Mouse (Mus musculus) heart, adult 9 months (tissue): ENCODE measurements around the gene Mllt10.

Source experiments
- DNase-seq, 2 experiments: peaks; one replicate each; pipeline ENCODE4 v3.0.0; 2022; ENCODE audit warnings: low spot score in 2 of 2

Gene Mllt10

DNA sequence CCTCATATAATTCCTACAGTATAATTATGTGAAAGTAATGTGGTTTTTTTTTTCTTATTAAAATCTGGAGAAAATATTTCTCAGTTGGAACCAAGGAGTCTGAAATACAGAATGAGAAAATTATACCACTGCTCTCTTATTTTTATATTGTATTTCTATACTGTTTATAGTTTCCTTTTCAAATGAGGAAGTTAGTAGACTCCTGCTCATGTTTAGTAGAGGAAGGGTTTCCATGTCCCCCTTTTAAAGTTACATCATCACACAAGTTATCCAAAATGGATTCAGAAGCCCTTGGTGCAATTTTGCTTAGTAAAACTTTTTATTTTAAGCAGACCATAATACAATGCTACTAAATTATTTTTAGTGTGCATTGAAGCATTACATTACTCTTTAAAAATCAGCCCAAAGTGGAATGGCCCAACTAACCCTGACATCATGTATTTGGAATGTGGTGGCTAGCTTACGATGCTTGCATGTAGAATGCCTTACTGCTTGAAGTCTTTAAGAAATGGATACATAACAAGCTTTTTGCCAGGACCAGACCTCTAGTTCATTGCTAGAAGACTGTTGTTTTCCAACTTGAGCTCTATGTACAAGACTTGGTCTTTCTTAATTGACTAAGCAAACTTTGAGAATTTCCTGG, 146.9 kb downstream of the Mllt10 start:
- no peak for DNase-seq

DNA sequence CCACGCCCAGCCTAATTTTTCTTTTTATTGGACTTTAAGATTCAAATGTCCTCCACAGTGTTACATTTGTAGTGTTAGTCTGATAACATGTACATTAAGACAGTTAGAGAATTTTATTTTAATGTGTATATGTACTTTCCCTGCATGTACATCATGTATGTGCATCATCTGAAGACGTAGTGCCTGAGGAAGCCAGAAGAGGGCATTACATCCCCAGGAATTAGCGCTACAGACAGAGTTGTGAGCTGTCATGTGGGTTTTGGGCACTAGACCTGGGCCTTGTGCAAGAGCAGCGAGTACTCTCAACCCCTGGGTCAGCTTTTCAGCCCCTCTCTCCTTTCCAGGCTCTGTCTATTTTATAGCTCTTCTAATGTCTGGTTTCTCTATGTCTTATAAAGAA, 147.9 kb downstream of the Mllt10 start:
- DNase-seq, result no peak

GRCm38 (mm10) chr2:18205118-18205517, 150.1 kb downstream of the Mllt10 start:
- peak; percentile 41 to 46 for DNase-seq

DNA sequence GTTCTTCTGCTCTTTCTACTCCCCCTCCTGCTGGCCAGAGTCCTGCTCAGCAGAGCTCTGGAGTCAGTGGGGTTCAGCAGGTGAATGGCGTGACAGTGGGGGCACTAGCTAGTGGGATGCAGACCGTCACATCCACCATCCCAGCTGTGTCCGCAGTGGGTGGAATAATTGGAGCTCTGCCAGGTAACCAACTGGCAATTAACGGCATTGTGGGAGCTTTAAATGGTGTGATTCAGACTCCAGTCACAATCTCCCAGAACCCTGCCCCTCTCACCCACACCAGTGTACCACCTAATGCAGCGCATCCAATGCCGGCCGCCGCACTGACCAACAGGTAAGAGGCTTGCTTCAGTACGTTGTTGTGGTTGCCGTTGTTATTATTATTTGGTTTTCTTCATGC, 151.8 kb downstream of the Mllt10 start:
- DNase-seq, result no peak

- DNase-seq, result no peak
These were observed 153.5 kb downstream of the Mllt10 start for GRCm38 (mm10) chr2:18208578-18208977.

GRCm38 (mm10) chr2:18209211-18209823, 154.3 kb downstream of the Mllt10 start:
- DNase-seq, result no peak

DNA sequence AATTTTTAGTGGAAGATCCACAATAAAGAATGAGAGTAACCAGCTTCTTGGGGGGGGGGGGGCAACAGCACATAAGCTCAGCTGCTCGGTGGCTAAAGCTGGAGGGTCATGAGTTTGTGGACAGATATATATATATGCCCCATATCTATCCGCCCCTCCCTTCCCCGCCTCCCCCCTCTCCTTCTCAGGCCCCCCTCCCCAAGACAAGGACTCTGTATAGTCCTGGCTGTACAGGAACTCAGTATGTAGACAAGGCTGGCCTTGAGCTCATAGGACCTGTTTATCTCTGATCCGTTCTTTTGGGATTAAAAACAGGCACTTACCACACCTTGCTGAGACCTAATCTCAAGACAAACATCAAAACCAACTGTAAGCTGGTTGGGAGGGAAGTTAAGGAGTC, 154.9 kb downstream of the Mllt10 start:
- no peak for DNase-seq

DNA sequence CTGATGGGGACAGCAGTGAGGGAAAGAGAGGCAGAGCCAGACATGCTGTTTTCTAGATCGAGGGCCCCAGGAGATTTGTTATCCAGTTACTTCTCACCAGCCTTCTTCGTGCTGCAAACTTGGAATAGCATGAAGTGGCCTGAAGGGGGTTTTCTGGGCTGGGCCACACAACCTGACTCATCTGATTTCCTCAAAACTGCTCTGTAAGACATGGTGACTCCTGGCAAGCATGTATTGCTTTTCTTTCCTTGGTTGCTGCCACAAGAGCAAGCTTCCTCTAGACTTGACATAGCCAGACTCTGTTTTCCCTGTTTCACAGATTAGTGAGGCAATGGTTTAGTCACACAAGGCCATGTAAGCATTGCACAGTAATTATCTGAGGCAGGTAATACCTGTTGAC, 159.0 kb downstream of the Mllt10 start:
- DNase-seq, result no peak

GRCm38 (mm10) chr2:18217867-18218266, 162.8 kb downstream of the Mllt10 start:
- peak; percentile 14 to 24 for DNase-seq

DNA sequence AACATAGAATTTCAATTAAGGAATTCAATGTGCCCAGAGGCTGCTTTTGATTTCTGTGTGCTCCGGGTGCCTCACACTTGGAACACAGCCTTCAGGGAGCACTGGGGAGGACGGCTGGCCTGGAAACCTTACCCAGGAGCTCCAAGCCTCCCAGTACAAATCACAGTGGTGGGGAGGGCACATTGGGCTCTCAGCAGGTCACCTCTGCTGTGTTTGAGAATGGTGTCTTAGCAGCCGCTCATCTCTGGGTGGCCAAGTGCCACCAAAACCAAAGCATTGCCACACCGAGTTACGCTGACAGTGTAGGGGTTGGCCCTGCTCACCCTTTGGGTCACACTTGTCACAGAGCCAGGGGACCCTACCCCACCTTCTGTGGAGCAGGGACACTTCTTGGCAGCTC, 163.5 kb downstream of the Mllt10 start:
- DNase-seq, result no peak

DNA sequence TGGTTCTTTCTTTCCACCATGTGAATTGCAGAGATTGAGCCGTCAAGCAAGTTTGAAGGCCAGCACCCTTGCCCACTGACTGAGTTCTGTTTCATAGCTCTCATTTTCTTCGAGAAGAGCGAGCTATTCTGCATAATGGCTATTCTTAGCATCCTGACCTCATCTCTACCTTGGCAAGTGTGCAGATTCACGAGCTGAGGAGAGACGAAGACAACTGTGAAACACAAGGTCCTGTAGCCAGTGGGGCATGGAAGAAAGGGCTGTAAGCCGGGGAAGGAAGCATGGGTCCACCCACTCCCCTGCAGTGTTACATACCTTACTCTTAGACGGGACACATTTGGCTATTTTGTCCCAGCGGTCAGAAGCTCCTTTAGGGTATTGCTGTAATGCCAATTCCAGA, 164.1 kb downstream of the Mllt10 start:
- DNase-seq, result peak in 1 of 2 experiments; percentile 35

- peak; percentile 21 to 26 for DNase-seq
These were observed 164.5 kb downstream of the Mllt10 start for GRCm38 (mm10) chr2:18219569-18219968.

DNA sequence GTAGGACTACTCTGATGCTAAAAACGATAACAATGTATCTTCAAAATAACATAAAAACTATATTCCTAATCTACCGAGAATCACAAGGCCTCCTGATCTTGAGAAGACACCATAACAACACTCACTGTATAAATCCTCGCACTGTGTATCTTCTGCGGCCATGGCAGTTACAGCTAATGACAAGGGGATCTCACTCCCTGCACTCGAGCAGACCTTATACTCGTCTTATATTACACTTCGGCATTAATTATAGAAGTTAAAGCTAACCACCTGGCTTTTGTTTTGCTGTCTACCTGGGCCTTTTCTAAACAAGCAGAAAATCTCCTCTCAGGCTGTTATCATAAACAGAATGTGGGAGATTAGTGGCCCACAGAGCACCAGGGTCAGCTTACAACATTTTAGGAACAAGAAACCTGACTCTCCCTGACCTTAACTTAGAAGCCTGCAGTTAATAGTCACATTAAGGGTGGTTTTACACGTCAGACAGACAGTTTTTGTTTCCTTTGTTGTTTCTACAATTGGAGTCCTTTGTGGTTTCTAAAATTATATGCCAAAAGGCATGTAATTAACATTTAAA, 173.5 kb downstream of the Mllt10 start:
- no peak for DNase-seq

- DNase-seq, result peak in 1 of 2 experiments; percentile 16
These were observed 174.2 kb downstream of the Mllt10 start for GRCm38 (mm10) chr2:18229279-18229678.

DNA sequence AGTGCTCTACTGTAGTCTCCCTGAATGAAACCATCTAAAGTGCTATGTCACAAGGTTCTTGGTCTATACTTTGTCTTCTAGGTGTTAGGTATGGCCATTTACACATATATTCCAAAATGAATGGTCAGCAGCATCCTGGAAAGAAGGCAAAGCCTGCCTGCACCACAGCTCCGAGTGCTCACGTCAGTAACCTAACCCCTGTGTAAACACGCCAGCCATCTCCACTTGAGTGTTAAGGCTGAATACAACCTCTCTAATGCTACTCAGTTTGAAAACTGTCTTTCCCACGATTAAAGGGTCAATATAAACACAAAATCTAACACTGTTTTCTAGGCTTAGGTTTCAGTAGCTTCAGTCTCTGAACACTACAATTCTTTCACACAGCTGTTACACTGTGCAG, 176.1 kb downstream of the Mllt10 start:
- no peak for DNase-seq

- no peak for DNase-seq
These were observed 178.0 kb downstream of the Mllt10 start for GRCm38 (mm10) chr2:18232883-18233567.

DNA sequence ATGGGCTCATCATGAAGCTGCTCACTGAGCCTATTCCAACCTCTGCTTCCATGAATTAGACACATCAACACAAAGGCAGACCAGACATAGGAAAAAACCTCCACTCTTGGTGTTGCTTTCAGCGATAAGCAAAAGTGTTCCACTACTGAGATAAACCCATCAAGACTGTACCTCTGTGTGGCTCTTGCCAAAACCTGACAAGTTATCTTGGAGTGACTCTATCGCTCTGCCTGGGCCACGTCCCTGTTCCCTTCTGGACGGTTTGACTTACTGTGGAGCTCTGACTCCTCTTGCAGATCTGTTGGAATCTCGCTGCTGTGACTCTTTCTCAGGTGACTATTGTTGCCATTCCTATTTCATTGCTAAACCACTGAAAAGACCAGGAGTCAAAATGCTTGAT, 180.5 kb downstream of the Mllt10 start:
- no peak for DNase-seq

- DNase-seq, result peak; percentile 2 to 27
These were observed 194.2 kb downstream of the Mllt10 start for GRCm38 (mm10) chr2:18249224-18249623.
